Mouse (Mus musculus) urinary bladder, adult 18-20 months (tissue): Measurements from ENCODE around the gene Cbfa2t2.
"Not testable (repeated sequence)": the region's sequence is repeated elsewhere in the genome, so short reads cannot be mapped to it uniquely, and the experiment has no call there.

Experiments
- DNase-seq, 2 experiments: peaks; one replicate each; pipeline ENCODE4 v3.0.0; 2022; ENCODE audit warnings: low spot score in 2 of 2, mixed read lengths in 2 of 2

Gene Cbfa2t2

GRCm38 (mm10) chr2:154474251-154475061 is 38.2 kb downstream of the Cbfa2t2 start:
- no peak for DNase-seq

DNA sequence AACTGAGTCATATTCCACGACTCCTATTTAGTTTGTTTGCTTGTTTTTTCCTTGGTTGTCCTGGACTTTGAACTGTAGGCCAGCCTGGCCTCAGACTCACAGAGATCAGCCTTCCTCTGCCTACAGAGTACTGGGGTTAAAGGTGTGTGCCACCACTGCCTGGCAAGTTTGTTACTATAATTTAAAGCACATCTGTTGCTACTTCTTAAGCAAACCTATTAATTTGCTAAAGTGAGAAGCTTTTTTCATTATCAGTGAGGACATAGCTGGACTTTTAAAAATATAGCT is 38.7 kb downstream of the Cbfa2t2 start:
- no peak for DNase-seq

DNA sequence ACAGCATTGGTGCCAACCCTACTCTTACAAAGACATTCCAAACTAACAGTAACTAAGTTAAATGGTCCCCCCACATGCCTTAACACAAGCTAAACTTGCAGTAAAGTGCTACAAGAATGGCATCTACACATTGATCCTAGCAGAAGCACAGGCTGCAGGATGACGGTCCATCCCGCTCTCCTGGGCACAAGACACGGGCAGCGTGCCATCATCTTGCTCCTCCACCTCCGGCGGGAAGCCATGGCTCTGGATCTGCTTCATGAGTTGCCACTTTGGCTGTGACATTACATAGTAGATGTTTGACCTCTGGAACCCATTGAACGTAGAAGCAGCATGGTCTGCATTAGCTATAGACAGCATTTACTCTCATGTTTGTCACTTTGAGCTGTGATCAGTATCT is 39.6 kb downstream of the Cbfa2t2 start:
- no peak for DNase-seq

DNA sequence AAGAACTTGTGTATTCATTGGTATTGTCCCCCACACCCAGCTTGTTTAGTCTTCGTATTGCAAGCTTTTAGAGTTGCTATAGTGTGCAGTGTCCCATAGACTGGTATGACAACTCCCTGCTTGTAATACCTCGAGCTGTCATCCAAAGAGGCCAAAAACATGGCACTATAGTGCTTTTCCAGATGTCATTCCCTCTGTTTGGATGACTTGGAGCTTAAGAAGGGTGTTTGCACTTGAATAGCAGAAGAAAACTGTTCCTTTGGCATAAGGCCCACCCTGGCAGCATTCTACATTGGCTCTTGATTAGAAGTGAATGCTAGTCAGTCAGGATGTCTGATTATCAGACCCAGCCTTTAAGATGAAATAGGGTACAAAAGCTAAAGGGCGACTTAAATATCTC is 40.7 kb downstream of the Cbfa2t2 start:
- DNase-seq = no peak

- no peak for DNase-seq
These were observed 55.5 kb downstream of the Cbfa2t2 start for GRCm38 (mm10) chr2:154491788-154492187.

DNA sequence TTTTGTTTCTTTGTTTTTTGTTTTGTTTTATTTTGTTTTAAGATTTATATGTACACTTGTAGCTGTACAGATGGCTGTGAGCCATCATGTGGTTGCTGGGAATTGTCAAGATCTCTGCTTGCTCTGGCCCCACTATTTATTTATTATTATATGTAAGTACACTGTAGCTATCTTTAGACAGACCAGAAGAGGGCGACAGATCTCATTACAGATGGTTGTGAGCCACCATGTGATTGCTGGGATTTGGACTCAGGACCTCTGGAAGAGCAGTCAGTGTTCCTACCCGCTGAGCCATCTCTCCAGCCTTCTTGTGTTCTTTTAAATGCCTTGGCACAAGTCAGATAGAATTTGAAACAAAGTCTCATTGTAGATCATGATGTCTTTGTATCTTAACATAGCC is 57.3 kb downstream of the Cbfa2t2 start:
- DNase-seq = not testable (repeated sequence)

DNA sequence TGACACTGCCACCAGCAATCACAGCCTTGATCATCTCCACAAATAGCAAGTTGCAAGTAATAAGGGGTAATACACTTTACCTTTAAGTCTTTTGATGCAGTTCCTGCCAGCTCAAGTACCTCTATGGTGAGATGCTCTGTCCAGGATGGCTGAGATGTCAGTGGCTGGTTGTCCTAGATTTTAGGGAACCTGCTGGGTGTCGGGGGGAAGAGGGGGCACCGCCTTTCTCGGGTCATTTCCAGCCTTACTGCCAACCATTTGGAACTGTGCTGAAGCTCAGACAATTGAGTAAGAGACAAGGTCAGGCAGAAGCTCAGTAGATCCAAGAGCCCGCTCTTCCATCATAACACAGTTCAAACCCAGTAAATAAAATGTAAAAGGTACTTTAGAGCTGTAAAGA is 58.7 kb downstream of the Cbfa2t2 start:
- DNase-seq = no peak

- DNase-seq = no peak
These were observed 62.3 kb downstream of the Cbfa2t2 start for GRCm38 (mm10) chr2:154498571-154498970.

DNA sequence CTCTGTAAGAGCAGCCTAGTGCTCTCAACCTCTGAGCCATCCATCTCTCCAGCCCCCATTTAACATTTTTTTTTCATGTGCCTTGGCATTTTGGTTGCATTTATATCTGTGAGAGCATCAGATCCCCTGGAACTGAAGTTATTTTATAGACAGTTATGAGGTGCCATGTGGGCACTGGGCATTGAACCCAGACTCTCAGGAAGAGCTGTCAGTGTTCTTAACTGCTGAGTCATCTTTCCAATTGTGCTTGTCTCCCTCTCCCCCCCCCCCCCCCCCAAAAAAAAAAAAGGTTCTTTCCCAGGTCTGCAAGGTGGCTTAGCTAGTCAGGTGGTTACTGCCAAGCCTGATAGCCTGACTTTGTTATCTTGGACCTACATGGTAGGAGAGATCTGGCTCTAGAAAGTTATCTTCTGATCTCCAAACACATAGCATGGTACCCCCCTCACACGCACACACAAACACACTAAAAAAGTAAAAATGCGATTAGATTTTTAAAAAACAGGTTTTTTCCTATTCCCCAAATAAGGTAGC is 63.5 kb downstream of the Cbfa2t2 start:
- no peak for DNase-seq

- DNase-seq = no peak
These were observed 64.5 kb downstream of the Cbfa2t2 start for GRCm38 (mm10) chr2:154500758-154501157.

DNA sequence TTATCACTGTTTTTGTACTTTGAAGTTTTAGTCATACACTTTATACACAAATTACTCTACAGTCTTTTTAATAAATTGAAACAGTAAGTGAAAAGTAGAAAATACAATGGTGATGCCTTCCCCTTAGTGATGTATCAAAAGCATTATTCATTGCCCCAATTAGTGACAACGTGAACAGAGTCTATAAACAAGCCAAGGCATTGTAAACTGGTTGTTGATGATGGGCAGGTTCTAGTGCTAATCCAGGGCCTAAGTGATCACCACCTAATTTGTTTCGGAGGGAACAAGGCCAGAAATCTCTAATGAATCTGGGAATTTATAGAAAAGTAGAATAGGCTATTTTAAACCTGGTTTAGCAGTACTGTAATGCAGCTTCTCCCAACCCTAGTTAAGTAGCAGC is 70.8 kb downstream of the Cbfa2t2 start:
- DNase-seq = no peak

DNA sequence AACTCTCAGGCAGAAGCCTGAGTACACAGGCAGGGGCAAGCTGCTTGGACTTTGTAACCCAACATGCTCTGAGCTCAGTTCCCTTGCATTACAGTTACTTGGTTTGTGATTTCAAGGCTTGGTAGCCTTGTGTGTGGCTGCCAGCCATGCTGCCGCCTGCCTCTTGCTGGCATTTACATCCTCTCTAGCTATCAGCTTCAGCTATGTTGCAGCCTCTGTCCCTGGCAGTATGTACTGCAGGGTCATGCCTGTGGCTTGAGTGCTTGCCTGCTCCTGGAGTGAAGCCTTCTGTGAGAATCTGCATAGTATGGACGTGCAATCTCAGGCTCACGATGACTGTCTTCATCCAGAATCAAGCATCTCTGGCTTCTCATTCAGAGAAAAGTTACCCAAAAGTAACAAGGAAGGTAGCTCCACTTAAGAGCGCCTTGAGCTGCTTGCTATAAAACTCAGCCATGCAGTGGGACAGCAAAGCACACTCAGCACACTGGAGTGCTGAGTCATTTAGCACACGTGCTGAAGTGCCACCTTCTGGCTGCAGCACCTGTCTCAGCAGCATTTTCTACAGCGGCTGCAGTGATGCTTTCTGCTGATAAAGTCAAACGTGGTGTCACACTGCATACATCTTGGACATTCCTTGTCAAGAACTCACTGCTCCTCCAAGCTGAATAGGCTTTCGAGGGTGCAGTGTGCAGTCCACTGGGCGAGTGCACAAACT is 71.4 kb downstream of the Cbfa2t2 start:
- no peak for DNase-seq

GRCm38 (mm10) chr2:154508450-154508849 is 72.2 kb downstream of the Cbfa2t2 start:
- DNase-seq = no peak

- no peak for DNase-seq
These were observed 73.9 kb downstream of the Cbfa2t2 start for GRCm38 (mm10) chr2:154510141-154510540.

- no peak for DNase-seq
These were observed 80.7 kb downstream of the Cbfa2t2 start for GRCm38 (mm10) chr2:154516944-154517343.

DNA sequence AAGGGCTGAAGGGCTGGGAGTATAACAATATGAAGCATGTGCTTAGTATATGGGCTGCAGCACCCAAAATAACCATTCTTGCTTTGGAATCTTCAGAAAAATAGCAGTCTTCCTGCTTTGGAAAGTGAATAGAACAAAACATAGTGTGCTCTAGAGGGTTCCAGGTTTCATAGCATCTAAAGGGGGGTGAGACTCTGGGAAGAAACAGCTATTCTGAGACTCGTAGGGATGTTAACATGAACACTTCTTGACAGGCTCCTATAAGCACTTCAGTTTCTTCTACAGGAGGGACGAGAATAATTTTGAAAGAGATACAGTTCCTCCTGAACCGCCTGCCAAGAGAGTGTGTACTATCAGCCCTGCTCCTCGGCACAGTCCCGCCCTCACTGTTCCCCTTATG is 81.1 kb downstream of the Cbfa2t2 start:
- no peak for DNase-seq

DNA sequence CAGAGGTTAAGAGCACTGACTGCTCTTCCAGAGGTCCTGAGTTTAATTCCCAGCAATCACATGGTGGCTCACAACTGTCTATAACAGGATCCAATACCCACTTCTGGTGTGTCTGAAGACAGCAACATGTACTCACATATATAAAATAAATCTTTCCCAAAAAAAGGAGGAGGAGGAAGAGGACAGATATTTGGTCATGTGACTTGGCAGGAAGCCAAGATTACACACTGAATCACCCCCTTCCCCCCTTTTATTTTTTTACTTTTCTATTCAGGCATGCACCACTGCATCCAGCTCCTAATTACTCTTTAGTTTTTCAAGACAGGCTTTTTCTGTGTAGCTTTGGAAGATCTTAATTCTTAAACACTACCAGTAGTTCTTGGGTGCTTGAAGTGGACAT is 85.2 kb downstream of the Cbfa2t2 start:
- no peak for DNase-seq

- DNase-seq = no peak
These were observed 86.1 kb downstream of the Cbfa2t2 start for GRCm38 (mm10) chr2:154522334-154522733.

GRCm38 (mm10) chr2:154525285-154525684 is 89.0 kb downstream of the Cbfa2t2 start:
- DNase-seq = no peak

DNA sequence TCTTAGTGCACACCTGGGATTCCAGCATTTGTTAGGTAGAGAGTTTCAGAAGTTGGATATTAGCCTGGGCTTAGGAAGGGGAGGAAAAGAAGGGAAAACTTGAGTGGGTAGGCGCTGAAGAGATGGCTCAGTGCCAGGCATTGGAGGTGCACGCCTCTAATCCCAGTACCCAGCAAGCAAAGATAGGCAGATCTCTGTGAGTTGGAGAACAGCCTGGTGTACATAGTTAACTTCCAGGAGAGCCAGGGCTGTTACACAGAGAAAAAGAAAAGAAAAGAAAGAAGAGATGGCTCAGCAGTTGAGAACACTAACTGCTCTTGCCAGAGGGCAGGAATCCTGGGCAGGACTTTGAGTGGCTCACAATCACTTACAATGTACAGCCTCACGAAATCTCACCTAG is 90.2 kb downstream of the Cbfa2t2 start:
- no peak for DNase-seq

DNA sequence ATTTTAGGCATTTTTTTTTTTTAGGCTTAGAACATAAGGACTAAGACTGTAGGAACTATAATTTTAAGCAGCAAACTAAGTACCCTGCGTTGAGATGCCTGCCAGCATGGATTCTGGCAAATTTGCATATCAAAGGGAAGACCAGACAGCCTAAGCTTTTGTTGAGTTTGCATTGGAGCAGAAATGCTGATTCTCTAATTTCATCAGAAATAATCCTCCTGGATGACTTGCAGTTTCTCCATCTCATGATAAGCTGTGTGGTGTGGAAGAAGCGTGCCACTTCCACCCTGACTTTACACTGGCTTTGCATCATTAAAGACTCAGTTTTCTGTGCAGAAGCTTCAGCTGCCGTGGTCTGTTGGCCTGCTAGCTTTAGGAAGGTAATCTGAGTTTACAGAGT is 96.6 kb downstream of the Cbfa2t2 start:
- DNase-seq = no peak

DNA sequence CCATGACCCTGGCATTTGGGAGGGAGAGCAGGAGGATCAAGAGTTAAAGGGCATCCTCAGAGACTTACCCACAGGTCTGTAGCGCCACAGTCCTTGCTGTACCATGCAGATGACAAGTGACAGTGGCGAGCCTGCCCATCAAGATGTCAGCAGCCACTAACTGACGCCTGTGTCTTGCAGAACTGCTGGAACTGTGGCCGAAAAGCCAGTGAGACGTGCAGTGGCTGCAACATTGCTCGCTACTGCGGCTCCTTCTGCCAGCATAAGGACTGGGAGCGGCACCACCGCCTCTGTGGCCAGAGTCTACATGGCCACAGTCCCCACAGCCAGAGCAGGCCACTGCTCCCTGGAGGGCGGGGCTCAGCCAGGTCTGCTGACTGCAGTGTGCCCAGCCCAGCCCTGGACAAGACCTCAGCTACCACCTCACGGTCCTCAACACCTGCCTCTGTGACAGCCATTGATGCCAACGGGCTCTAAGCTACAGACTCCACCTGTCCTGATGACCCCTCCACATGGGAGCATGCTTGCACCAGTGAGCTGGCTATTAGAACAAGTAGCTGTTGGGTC is 98.5 kb downstream of the Cbfa2t2 start:
- no peak for DNase-seq

DNA sequence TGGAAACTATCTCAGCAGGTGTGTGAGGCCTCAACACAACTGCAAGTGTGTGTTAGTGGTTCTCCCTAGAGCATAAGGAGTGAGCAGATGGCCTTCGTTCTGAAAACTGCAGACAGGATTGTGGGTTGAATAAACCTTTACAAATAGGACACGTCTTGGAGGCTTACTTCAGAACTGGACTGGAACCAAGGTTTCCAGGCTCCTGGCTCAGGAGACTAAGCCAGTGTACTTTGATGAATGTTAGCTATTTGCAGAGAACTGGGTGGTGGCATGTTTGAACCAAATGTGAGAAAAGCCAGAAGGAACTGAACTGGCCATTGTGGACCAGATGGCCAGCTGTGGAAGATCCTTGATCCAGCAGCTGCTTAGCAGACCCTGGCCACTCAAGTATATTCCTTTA is 102.0 kb downstream of the Cbfa2t2 start:
- no peak for DNase-seq
